Mouse (Mus musculus) urinary bladder, postnatal 36 days (tissue): ENCODE measurements around the gene Olfr1043.
"Not testable (repeated sequence)": the region's sequence is repeated elsewhere in the genome, so short reads cannot be mapped to it uniquely, and the experiment has no call there.

ENCODE experiments used
- DNase-seq, 2 experiments: peaks; one replicate each; pipeline ENCODE4 v3.0.0; 2022; ENCODE audit warnings: low spot score in 2 of 2, mixed read lengths in 1 of 2

The Olfr1043 gene

DNA sequence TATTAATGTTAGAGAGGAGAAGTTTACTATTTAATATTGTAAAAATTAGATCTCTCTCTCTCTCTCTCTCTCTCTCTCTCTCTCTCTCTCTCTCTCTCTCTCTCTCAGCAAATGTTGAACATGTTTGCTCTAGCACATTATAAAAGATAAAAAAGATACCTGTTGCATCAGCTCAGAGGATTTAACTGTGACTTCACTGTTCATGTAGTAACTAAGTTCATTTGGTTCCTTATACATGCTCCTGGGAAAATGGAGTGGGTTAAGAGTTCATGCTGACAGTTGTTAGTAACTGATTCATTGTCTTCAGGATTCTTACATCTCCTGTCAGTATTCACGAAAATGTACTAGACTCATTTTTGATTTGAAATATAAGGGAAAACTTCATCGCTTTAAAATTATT is at the start of gene Olfr1043:
TSS of gene Olfr1043 (minus strand) at position 101 of the 400 bp plus-strand sequence.
- DNase-seq = no peak

DNA sequence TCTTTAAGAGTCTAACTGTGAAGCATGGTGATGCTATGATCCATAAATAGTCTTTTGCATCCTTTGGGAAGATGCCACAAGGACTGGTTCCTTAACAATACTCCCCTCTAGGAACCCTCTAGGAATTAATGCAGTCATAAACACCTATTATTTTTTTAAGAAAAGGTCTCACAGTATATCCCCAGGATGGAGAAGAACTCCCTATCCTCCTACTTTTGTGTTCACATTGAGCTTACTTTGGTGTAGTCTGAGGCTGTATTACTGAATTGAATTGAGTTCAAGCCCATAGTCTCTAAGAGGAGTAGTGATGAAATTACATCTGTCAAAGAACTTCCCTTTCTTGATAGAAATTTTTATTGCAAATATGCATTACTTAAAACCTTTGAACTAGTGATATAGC is 35.6 kb upstream of the Olfr1043 start, which contains the start of gene Olfr1045:
TSS of gene Olfr1045 (minus strand) at position 101 of the 400 bp plus-strand sequence.
- DNase-seq = no peak

DNA sequence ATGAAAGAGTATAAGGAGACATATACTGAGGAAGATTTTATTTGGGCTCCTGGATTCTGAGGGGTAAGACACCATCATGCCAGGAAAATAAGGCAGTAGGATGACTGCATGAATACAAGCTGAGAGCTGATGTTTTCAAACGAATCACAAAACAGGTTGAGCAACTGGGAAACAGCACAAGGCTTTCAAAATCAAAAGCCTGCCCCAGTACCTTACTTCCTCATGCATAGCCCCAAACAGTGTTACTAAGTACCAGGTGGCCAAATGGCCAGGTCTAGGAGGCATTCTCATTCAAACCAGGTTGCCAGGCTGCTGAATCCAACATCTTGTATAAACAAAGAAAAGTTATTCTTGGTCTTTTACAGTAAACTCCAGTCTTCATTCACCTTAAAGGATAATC is 28.5 kb upstream of the Olfr1043 start:
- DNase-seq = no peak

DNA sequence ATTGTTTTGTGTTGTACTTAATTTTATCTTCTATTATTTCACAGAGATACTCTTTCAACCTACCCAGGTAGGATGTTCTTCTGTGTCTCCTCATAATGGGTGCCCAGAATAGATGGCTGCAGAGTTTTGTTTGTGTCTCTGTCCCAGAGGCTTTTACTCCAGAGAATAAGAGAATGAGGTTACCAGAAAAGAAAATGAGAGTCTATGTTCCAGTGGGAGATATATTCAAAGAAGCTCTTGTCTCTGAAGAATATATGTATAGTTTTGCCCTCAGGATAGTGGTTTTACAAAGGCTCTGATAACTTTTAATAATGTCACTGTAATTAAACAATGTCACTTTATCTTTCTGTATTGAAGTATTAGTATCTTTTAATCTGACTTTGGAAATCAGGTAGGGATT is 18.3 kb upstream of the Olfr1043 start, which contains the start of gene Olfr52:
TSS of gene Olfr52 (minus strand) at position 101 of the 400 bp plus-strand sequence.
- DNase-seq = no peak

DNA sequence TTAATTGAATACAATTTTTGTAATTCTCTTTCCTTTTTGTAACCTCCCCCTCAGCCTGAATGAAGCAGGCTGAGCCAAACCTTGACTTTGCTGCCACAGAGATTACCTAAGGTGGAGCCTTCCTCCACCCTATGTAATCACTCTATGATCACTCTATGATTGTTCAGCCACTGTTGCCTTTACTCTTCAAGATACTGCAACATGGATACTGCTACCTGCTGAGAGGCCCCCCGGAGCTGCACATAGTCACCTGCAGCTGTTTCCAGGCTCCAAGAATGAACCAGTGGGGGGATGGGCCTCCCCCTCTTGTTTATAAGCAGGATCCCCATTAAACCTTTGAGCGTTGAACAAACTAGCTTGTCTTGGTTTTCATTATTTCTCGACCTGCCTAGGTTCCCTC is 12.6 kb upstream of the Olfr1043 start:
- no peak for DNase-seq

DNA sequence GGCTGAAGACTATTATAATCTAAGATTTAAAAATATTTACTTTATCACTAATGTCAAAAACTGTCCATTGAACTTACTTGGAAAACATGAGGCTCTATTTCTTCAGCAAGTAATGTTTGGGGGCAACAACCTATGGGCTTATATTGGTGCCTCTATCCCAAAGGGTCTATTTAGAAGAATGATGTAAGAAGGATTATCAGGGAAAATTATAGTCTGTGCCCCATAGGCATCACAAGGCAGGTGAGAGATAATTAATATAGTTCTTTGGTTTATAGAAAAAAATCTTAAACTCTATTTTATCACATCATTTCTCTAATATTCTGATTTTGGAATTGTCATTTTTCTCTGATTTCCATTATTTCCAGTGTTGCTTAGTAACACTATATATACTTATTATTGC is 10.4 kb upstream of the Olfr1043 start, which contains the start of gene Olfr1044:
TSS of gene Olfr1044 (minus strand) at position 101 of the 400 bp plus-strand sequence.
- DNase-seq = no peak

DNA sequence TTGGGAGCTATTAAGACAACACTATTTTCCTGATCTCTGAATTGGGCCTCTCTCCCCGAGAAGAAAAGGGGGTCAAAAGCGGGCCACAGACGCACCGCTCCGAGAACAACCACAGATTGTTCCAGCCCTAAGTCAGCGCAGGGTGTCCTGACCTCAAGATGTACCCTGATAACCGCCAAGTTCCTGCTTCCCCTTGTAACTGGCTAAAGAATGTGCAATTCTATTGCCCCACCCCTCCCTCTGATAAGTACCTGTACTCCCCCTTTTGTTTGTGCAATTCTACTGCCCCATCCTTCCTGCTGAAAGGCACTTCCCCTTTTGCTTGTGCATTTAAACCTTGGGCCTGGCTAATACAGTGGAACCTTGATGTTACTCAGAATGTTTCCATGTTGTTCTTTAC is 8.1 kb upstream of the Olfr1043 start:
- not testable (repeated sequence) for DNase-seq

DNA sequence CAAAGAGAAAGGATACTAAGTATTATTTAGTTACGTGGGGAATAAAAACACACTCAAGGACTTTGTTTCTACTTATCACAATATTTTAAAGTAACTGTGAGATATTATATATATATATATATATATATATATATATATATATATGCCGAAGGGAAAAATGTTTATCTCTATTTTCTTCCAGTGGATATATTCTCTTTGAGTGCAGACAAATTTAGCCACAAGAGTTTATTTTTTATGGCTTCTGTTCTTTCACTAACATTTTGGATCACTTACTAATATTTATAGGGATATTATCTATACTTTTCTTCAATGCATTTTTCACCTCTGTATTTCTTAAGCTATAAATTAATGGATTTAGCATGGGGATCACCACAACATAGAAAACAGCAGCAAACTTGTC is 5.6 kb downstream of the Olfr1043 start, which contains the start of gene Olfr1042:
TSS of gene Olfr1042 (minus strand) at position 101 of the 400 bp plus-strand sequence.
- no peak for DNase-seq

DNA sequence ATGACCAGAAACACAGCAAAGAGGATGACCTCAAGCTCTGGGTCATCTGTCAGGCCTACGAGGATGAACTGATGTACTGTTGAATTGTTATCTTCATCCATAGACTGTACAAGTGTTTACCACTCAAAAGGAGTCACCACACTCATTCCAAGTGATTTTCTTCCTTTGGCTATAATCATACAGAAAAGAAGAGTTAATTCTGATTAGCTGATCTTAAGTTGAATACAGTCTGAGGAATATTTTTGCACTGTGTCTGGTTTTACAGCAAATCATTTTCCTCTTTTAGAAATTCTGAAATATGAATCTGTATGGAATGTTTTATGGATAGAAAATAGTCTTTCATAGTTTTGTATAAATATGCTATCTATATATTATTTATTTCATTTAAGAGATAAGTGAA is 20.7 kb downstream of the Olfr1043 start, which contains the start of gene Olfr1040:
TSS of gene Olfr1040 (minus strand) at position 101 of the 400 bp plus-strand sequence.
- DNase-seq = no peak

DNA sequence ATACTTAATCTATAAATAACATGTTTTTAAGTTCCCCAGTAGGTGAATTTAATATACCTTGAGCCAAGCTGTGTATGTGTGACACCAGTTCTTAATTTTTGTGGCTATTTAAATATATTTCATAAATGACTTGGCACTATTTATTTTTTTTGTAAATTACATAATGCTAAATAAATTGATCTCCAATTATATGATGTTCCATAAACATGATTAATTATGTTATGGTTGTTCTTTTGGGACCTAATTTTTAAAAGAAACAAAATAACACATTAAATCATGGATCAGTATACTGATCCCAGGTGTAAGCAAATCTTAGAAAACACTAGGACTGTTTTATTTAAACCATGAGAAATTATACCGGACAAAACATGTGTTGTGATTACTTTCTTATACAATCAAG is 31.5 kb downstream of the Olfr1043 start, which contains the start of gene Olfr1039:
TSS of gene Olfr1039 (minus strand) at position 101 of the 400 bp plus-strand sequence.
- no peak for DNase-seq
